Mouse (Mus musculus) erythroid progenitor cell, adult 5-6 weeks (primary cell): ENCODE measurements around the gene Rpf1. TPM values are rescaled to one million over a fixed set of nuclear protein-coding genes. Genes with fewer than 3 reads are reported as not detected.

Experiments used
- ATAC-seq: replicated peaks from 2 replicates; pipeline ENCODE4 v1.8.0; 2016; ENCODE audit warnings: moderate number of reproducible peaks, mild to moderate bottlenecking, moderate TSS enrichment, inconsistent platforms; ENCODE audit not compliant: poor library complexity, low FRiP score, severe bottlenecking
- total RNA-seq, 2 experiments: library from RNA; stranded (forward) in 1 of 2; stranded (reverse) in 1 of 2; fragments of 150-400 nt in 1 of 2; fragments of 186-747, 209-891 nt in 1 of 2; gene quantifications; 2 replicates each; pipeline versions ENCODE4 v1.2.3 to v1.2.4; 2015 to 2017; ENCODE audit warnings: low replicate concordance in 2 of 2

Rpf1 gene
- total RNA-seq (2015; ENCODE audit: low replicate concordance) (28.1 and 44.0 TPM in 2 replicates), total RNA-seq (2017; ENCODE audit: low replicate concordance) (23.9 and 25.3 TPM in 2 replicates)

DNA sequence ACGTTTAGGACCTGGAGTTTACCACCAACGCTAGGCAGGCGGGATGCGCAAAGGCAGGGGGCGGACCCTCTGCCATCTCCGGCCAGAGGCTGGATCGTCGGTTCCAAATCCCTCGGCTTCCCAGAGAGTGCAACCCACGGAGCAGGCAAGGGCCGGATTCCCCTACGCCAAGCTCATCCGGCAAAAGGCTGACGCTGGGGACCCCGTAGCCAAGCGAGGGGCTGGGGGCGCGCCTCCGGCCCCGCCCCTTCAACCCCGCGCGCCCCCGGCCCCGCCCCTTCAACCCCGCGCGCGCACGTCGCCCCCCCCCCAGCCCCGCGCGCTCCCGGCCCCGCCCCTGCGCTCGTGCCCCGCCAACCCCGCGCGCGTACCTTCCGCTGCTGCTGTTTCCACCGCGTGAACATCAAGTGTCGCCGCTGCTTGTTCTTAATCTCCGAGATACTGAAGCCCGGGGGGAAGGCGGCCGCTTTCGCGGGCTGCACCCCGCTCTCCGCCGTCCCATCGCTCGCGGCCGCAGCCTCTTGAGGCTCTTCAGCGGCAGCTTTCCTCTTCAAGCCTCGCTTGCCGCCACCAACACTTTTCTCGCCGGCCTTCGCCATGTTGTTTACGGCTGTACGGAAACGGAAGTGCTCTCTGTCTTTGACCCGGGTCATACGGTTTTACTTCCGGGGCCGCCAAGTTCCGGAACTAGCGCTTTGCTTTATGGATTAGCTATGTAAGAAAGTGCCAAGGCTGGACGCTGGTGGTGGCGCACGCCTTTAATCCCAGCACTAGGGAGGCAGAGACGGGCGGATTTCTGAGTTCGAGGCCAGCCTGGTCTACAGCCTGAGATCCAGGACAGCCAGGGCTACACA lies at the start of gene Rpf1:
Gene Rpf1 (minus strand): TSS at position 632 of the 854 bp plus-strand sequence.
- peak; percentile 98 for ATAC-seq

DNA sequence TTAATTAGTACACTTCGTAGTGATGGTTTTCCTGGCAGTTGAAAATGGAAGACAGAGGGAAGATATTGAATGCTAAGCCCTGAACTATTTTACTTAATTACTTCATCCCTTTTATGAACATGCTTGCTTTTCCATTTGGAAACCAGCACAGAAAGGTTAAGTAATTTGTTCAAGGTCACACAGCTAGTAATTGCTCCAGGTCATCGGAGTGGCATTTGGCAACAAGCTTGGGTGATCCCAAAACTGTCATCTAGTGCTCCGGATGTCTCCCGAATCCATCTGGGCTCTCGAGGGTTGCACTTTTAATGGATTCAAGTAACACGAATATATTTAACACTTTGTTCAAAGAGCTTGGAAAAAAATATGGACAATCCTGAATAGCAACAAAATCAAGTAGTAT lies 49.7 kb upstream of the Rpf1 start:
- no peak for ATAC-seq

DNA sequence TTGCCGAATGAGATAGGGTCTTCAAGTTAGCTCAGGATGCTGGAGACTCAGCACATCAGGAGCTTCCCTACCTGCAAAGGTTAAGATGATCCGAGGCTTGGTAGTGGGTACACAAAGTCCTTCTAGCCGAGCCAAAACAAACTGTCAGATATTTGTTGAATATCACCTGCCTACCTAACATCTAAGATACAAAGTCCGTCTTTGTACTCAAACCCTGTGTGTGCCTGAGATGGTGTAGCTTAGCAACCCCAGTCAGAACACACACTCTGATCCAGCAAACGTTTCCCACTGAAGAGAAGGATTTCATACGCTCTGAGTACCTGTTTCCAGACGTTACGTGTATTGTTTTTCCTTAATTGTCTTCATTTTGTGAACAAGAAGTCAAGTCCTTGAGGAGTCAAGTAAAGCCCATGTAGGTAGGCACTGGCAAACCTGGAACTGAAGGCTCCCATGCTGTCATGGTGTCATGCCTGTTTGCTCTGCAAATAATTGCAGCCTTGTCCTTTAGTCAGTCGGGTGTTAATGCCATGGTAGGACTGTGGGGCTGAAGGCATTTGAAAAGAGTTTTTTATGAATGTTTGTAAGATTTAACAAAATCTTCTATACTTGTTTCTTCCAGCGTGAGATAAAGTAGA lies 49.0 kb upstream of the Rpf1 start, which contains the start of gene Uox:
Gene Uox (plus strand): TSS at position 279 of the 635 bp plus-strand sequence.
- no peak for ATAC-seq

DNA sequence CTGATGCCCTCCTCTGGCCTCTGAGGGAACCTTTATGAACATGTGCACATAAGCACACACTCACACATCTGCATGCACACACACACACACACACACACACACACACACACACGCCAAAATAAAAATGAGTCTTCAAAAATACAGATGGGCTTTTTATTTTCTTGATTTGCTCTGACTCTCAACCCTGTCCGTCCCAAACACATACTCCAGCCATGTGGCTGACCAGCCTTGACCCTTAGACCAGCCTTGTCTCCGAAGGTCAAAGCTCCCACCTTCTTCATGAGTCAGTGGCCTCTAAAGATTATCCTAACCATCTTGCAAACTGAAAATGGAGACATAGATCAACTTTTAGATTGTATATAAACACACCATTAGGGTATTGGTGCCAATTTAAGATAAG lies 48.4 kb upstream of the Rpf1 start:
- no peak for ATAC-seq

DNA sequence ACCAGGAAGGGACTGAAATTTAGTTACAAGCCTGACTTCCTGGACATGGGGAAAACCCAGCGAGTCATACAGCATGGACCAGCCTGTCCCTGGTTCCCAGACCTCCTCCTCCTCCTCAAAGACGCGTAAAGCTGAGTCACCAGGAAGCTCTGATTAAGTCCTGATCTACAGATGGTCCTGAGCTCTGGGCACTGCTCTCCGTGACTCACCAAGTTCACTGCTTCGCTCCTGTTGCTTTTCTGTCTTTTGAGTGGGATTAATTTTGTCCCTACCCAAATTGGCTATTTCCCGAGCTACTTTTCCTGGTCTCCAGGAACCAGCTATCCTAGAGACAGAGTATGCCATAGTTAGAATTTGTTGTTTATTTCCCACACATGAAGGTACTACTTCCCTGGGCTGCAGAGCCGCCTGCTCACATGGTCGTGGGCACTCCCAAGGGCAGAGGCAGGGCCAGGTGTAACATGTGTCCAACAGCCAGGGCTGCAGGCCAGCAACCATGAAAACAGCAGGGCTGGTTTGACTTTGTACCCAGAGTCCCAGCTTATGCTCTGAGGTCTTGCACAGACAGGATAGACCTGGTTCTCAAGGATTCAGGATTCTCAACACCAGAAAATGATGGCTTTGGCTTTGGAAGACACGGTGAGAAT lies 46.8 kb upstream of the Rpf1 start:
- ATAC-seq = no peak

DNA sequence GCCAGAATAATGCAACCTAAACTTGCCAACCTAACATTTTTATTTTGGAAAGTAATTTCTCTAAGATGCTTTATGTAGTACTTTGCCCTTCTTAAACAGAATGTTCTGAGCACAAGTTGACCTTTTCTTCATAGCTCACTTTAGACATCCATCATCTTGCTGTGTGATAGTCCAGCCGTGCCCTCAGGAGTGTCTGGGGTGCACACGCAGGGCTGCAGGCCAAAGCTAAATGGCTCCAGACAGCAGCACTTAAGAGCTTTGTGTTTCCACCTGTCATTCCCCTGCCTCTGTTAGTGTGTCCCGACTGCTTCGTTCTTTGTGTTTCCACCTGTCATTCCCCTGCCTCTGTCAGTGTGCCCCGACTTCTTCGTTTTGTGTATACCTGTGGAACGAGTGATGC lies 46.1 kb upstream of the Rpf1 start:
- no peak for ATAC-seq

DNA sequence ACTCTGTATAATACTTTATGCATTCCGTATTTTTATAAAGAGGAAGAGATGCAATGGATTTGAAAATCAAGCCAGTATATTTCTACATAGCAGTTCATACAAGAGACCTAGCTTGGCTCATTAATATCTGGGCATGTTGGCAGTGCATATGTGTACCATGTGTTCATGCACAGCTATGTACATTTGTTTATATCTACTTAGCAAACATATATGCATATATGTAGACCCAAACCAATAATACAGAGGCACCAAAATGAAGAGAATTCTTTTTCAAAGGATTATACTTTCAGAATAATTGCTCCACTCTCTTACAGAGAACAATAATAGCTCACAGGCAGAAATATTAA lies 43.8 kb upstream of the Rpf1 start:
- ATAC-seq = no peak

DNA sequence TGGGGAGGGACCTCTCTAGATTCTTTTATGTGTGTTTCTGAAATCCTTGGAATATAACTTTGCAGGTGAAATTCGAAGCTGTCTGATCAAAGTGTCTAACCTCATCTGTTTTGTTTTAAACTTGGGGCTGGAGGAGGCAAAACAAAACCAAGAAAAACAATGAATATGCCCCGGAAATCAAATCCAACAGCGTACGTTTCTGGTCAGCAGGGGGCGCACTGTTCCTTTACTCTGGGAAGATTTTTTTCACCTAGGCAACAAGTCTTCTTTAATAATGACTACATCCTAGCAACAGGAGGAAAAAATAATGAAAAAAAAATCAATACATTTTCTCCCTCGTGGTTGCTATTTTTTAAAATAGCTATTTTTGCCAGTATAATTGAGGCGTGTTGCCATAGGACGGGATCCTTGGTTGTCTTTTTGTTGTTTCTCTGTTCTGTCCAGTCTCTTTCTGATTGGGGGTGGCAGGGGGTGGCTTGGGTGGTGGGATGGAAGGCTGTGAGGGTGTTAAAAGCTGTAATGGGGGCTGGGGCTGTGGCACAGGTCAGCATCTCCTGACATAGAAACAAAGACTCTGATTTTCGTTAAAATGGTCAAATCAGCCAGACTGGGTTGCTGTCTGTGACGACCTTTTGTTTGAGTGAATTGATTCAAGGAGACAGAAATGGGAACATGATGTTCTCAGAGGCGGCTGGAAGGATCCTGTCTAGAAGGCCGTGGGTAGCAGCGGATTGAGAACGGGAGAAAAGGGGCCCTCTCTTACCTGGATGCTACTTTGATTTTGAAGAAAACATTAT lies 43.2 kb upstream of the Rpf1 start:
- ATAC-seq = no peak

DNA sequence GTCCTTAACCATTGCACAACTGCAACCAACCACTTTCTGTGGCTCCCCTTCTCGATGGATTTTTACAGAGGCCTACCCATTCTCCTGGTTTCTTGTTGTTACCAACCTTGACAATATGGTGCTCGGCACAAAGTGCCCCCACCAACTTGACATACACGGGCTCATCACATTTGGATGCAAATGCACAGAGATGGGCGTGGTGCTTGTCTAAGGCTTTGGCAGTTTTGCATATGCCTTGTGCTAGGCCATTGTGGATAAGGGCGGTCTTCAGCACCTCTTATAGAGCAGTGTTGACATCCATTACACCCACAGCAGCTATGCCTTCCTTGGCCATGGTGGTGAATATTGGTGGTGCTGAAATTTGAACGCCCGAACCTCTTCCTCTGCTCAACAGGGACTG lies 41.7 kb upstream of the Rpf1 start:
- no peak for ATAC-seq

DNA sequence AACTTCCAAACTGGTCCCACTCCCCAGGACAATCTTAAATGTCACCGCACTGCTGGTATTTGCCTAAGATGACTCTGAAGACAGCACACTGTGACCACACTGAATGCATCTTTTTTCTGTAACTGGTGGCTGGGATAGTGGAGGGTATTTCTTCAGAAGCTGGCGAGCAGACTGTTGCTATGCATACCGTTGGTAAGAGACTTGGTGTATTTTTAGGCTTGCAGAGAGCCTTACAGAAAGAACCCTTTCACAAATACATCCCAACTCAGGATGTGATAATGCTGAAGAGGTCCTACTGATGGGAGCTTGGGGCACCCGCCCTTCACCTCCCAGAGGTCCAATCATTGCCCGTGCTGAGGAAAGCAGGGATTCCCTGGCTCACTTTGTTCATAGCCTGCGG lies 36.3 kb upstream of the Rpf1 start:
- ATAC-seq = no peak

DNA sequence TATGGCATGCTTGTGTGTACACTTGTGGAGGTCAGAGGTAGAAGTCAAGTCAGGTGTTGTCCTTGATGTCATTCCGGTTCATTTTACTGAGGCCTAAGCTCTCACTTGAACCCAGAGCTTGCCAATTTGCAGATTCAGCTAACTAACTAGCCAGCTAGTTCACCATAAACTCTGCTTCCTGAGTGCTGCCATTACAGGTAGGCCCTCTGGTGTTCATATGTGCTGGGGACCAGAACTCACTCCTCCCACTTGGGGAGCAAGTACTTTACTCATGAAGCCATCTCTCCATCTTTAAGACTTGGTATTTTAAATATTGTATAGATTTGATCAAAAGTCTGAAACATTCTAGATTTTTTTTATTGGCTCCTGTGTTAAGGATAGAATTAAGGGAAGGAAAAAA lies 35.3 kb upstream of the Rpf1 start:
- no peak for ATAC-seq

DNA sequence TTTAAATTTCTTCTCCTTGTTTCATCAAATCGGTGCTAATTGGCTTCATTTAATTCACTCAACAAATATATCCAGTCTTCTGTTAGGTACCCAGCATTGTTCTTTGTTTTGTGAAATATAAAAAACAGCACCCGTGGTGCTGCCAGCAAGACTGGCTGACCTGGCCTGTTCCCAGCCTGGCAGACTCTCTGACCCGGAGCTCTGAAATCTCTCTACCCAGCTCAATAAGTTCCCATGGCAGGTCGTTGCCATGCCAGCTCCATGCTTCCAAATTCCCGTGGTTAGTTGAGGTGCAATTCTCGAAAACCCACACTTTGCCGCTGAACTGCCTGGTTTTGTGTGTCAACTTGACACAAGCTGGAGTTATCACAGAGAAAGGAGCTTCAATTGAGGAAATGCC lies 33.6 kb upstream of the Rpf1 start:
- no peak for ATAC-seq

DNA sequence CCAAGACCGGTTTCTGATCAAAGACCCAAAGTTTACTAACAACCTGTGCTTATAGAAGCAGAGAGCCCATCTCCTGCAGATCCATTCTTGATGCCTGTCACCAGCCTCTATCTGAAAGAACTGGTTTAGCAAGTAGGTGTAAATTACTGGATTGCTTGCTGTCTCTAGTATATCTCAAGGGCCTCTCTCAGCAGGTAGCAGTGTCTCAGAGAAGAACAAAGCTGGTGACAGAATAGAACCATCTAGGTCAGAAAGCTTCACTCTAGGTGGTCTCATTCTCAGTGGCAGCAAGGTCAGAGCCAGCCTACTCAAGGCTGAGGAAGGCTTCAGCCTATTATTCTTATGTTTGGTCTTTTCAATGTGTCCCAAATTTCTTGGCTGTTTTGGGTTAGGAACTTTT lies 22.4 kb upstream of the Rpf1 start:
- no peak for ATAC-seq

DNA sequence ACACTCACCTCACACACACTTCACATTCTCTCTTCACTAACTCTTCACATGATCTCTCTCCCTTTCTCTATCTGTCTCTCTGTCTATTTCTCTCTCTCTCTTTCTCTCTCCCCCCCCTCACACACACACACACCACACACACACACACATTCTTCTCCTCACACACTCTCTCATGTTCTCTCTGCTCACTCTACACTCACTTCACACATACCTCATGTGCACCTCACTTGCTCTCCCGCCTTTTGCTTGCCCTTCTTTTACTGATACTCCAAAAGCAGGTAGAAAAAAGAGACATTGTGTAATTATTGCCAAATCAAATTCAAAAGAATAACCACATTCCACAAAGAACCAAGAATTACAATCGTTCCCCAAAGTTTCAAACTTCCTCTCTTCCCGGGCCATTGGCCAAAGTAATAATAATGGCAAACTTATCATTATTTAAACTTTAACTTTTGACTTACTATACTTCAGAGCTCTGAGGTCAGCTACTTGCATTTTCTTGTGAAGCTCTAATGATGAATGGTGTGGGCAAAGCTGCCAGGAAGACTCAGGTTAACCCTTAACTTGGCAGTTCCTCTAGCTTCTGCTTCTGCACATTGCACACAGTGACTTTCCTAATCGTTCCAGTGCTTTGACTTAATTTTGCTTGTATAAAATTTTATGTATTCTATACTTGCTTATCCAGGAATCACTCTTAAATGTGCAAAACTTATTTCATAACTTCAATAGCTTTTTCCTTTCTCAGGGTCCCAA lies 19.5 kb upstream of the Rpf1 start:
- ATAC-seq = no peak

DNA sequence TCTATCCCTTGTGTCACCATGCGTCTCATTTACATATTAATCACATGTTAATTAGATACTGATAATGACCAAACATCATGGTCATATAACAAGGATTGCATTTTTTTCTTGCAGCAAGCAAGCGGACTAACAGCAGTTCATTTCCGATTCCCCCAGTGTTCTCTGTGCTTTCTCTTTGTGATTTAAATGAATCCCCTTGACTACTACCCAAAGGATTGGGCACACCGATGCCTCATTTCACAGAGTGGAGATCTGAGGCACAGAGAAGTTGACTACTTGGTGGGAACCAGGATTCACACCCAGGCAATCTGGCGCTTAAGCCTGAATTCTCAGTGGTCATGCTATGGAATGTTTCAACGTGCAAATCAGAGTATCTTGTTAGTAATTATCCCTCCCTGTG lies 13.8 kb upstream of the Rpf1 start:
- no peak for ATAC-seq

DNA sequence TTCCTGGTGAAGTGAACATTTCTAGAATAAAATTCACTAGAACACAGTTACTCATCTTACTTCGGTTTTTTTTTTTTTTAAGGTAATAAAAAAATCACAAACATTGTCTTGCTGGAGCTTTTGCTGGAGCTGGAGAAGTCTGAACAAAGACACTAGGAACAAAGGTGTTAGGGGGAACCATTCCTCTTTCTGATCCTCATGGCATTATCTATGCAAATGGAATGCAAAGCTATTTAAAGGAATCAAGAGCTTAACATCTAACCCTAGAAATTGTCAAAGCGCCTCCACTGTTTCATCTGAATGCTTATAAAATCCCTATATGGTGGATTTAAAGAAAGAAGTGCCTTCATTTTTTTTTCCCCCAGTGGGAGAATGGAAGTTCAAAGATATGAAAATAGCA lies 7.1 kb upstream of the Rpf1 start:
- ATAC-seq = no peak

DNA sequence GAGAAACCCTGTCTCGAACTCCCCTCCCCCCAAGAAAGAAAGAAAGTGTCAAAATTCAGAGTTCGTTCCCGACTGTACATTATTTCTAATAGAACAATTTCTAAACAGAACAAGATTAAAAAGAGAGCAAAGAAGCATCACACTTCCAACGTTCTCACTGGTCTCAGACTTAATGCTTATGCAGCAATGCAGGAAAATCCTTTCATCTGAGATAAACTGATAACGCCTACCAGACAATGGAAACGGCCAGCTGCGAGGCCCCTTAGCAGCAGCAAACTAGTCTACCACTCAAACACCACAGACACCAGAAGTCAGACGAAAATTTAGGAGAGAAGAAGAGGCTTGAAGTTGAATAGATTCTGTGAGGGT lies 407 bp upstream of the Rpf1 start:
- ATAC-seq = no peak

DNA sequence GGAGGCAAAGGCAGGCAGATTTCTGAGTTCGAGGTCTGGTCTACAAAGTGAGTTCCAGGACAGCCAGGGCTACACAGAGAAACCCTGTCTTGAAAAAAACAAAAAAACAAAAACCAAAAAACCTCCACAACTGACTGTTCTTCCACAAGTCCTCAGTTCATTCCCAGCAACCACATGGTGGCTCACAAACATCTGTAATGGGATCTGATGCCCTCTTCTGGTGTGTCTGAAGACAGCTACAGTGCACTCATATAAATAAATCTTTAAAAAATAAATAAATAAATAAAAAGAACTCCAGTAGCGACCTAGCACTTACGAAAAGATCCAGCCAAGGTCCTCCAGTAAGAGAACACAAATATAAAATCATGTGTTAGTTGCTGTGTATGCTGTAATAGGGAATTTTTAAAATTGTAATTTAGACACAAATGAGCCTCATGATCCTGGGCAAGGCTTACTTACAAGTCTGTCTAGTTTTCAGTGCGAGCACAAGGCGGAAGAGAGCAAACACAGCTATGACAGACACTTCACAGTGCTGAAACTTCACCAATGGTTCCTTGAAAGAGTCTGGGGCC lies 917 bp downstream of the Rpf1 start:
- ATAC-seq = no peak

DNA sequence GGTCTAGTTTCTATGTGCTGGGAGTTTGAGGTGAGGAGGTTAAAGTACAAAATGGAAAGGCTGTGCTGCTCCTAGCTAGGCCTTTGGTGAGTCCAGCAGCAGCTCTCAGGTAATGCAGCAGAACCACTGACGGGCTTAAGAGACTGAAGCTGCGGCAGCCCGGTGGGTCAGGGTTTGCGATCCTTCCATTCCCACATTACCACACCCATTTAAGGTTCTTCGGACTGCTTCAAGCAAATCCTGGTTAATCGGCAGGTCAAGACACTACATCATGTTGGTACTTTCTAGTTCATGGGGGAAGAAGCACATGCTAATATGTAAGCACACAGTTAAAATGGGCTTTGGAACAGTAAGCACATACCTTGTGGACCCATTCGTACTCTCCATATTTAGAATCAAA lies 14.5 kb downstream of the Rpf1 start:
- no peak for ATAC-seq
